ENCODE assay signal across 7 mouse cellular contexts in the genomic region with DNA sequence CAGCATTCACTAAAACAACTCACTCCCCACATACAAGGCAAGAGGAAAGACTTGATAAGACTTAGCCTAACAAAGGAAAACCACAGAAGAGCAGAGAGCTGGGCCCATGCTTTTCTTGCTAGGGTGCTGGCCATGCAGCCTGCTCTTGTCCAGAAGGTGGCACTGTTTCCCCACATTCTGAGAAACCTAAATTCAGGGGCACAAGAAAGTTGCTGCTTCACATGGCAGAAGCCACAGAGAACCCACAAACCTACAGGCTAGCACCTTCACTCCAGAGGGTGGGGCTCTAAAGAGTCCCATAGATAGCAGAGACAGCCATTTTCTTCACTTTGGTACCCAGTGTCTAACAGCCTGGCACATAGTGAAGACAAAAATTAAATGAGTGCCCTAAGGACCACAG. TPM values are rescaled to one million over a fixed set of nuclear protein-coding genes. Genes with fewer than 3 reads are reported as not detected.
A peak's percentile ranks its signal among the peaks of the same experiment; 100 is the strongest.
DNase-seq lines count a peak whose midpoint lies in the region; ATAC-seq and TF ChIP-seq lines count a peak whose summit lies in the region.

No protein-coding gene starts in this region.

- no peaks in the 10 kb centered on the region for H3K79me2 ChIP-seq in C2C12 (ENCODE audit: control insufficient read depth, insufficient read depth)

- peak; percentile 43 for DNase-seq in G1E (ENCODE audit: low spot score)
- peak; percentile 19 for DNase-seq in cerebellum, adult 9-10 months
- peak; percentile 27 to 34 for DNase-seq in frontal cortex, postnatal 25 days (ENCODE audit: low spot score in 2 of 2)
- peak; percentile 30 to 67 for DNase-seq in layer of hippocampus, adult 18-20 months (ENCODE audit: low spot score in 2 of 2)
- peak; percentile 28 to 62 for DNase-seq in lung, postnatal 4 days
- DNase-seq in right cerebral cortex, adult 2 months (ENCODE audit: low spot score in 2 of 2): peak; percentile 63 to 67

- no peaks in the 10 kb centered on the region for H3K79me3 ChIP-seq in C2C12 (ENCODE audit: low read depth)

- ATAC-seq in G1E (ENCODE audit: extremely low read depth, insufficient number of reproducible peaks, low FRiP score, poor library complexity, severe bottlenecking): peak; percentile 15; the same call in 1 of the 2 replicates

- peaks cover 90% of the 10 kb centered on the region for H3K36me3 ChIP-seq in C2C12 (ENCODE audit: control insufficient read depth, insufficient read depth)
- peaks cover 90% of the 10 kb centered on the region for H3K36me3 ChIP-seq in G1E (replicated peaks)

- no peak overlapping the region for H3ac ChIP-seq in C2C12 (ENCODE audit: control insufficient read depth, insufficient read length, low read depth)

- no peak overlapping the region for H3K4me3 ChIP-seq in C2C12 (ENCODE audit: insufficient read depth, poor library complexity, severe bottlenecking)
- H3K4me3 ChIP-seq in G1E (ENCODE audit: low read depth, low read length): no peak overlapping the region

- no peaks in the 10 kb centered on the region for H3K9me3 ChIP-seq in G1E (replicated peaks)

- TF ChIP-seq CTCF in C2C12 (IDR thresholded peaks at IDR 0.05; ENCODE audit: control insufficient read depth, insufficient read depth, insufficient read length) (peak; percentile 73), G1E (IDR thresholded peaks at IDR 0.05; ENCODE audit: low read depth, low read length) (0 out of 2 replicates have a peak, but pooled peaks have one; percentile 15)

- H3K27me3 ChIP-seq in C2C12 (ENCODE audit: control insufficient read depth, insufficient read depth, insufficient read length) (no peaks in the 10 kb centered on the region), G1E (ENCODE audit: insufficient read depth, low read length) (no peaks in the 10 kb centered on the region)

- H3K4me1 ChIP-seq in G1E (ENCODE audit: insufficient read depth, low read depth, low read length): peaks cover 10% of the 10 kb centered on the region

TF ChIP-seq in C2C12, 6 proteins besides CTCF, POLR2A, EP300 and RAD21:
- TF ChIP-seq MYOG (IDR thresholded peaks at IDR 0.05; ENCODE audit: control insufficient read depth, extremely low read depth, insufficient read length): no peak
- TF ChIP-seq USF1 (IDR thresholded peaks at IDR 0.05; ENCODE audit: low read depth): no peak
- TF ChIP-seq FOSL1 (IDR thresholded peaks at IDR 0.05; ENCODE audit: insufficient read depth, low read length, poor library complexity, severe bottlenecking): no peak
- TF ChIP-seq MYOD1 (IDR thresholded peaks at IDR 0.05; ENCODE audit: control insufficient read depth, insufficient read length, low read depth): no peak
- TF ChIP-seq MAX (IDR thresholded peaks at IDR 0.05): no peak
- TF ChIP-seq CEBPB (IDR thresholded peaks at IDR 0.05; ENCODE audit: low read depth): no peak

RNA-seq across cellular contexts. Expression of a gene that starts 52.3 kb away (rescaled TPM):
- 7.9 TPM for polyA plus RNA-seq in C2C12 (2012; fragmentation: generic; extraction: Trizol)
- total RNA-seq in G1E (2014; fragmentation: Nextera tagmentation): 19.2 and 21.5 TPM in 2 replicates
- total RNA-seq in G1E (2017): 5.4 and 6.9 TPM in 2 replicates
- 1.2 and 1.4 TPM in 2 replicates for polyA plus RNA-seq in G1E (2012)
- total RNA-seq in layer of hippocampus, adult 18-20 months (2021): 10 to 100 TPM; 13.4 to 13.6 TPM

RNA-seq across cellular contexts. Expression of a gene that starts 52.4 kb away (rescaled TPM):
- polyA plus RNA-seq in C2C12 (2012; fragmentation: generic; extraction: Trizol) (11.2 TPM), G1E (2012) (1.7 and 2.8 TPM in 2 replicates)
- total RNA-seq in G1E (2014; fragmentation: Nextera tagmentation) (6.3 and 16.7 TPM in 2 replicates), G1E (2017) (8.2 and 8.7 TPM in 2 replicates)
- total RNA-seq in layer of hippocampus, adult 18-20 months (2021): 10 to 100 TPM; 13.8 to 14.4 TPM
